Comparison of ENCODE assay signal across 21 mouse cellular contexts in the genomic region with DNA sequence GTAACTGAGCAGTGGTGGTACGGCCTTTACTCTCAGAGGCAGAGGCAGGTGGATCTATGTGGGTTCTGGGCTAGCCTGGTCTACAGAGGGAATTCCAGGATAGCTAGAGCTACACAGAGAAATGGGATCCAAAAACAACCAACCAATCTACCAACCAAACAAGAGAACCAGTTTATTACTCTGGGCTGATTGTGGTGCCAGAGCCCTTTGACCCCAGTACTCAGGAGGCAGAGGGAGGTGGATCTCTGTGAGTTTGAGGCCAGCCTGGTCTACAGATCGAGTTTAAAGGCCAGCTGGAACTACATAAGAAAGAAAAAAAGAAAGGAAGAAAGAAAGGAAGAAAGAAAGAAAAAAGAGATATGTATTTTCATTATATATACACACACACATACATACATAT. TPM values are rescaled to one million over a fixed set of nuclear protein-coding genes. Genes with fewer than 3 reads are reported as not detected.
"Had no signal": no experiment of that assay in that cellular context is flagged by ENCODE, and none has a peak within 500 bp of the region (broad histone marks: within the 10 kb centered on the region; RNA-seq: fewer than 3 reads in every experiment).

No protein-coding gene starts in this region.

- H3K27ac ChIP-seq: liver, embryonic 14.5 days; lung, embryonic 15.5 days; macrophage; midbrain, embryonic 13.5 days; midbrain, embryonic 15.5 days; neural tube, embryonic 12.5 days had no signal

- DNase-seq: lung, adult 2 months; lung, postnatal 14 days; lung, postnatal 36 days; right cerebral cortex, postnatal 14 days; spleen, adult 18-20 months; thymus, adult 2 months; thymus, postnatal 25 days had no signal

- H3K36me3 ChIP-seq: lung, embryonic 15.5 days; midbrain, embryonic 13.5 days; midbrain, embryonic 15.5 days; neural tube, embryonic 12.5 days had no signal

- H3K4me1 ChIP-seq: neural tube, embryonic 12.5 days had no signal

- H3K9me3 ChIP-seq: lung, embryonic 15.5 days; megakaryocyte, embryonic 14.5 days; midbrain, embryonic 13.5 days; midbrain, embryonic 15.5 days; neural tube, embryonic 12.5 days had no signal

- ATAC-seq: lung, postnatal 0 days; midbrain, embryonic 13.5 days; midbrain, embryonic 15.5 days had no signal

- H3K9ac ChIP-seq: liver, embryonic 14.5 days; lung, embryonic 15.5 days; midbrain, embryonic 13.5 days; midbrain, embryonic 15.5 days; neural tube, embryonic 12.5 days had no signal

- H3K4me2 ChIP-seq: midbrain, embryonic 11.5 days; midbrain, embryonic 13.5 days; midbrain, embryonic 15.5 days; neural tube, embryonic 12.5 days had no signal

- H3K4me3 ChIP-seq: megakaryocyte, embryonic 14.5 days; midbrain, embryonic 13.5 days; midbrain, embryonic 15.5 days; neural tube, embryonic 12.5 days had no signal

RNA-seq across cellular contexts. Expression of a gene that starts 1.4 kb away (rescaled TPM):
- total RNA-seq: megakaryocyte progenitor cell, adult 5-6 weeks; monocyte, adult 5-6 weeks had no signal
- polyA plus RNA-seq: macrophage; midbrain, embryonic 11.5 days; testis, adult 2 months had no signal

RNA-seq across cellular contexts. Expression of a gene that starts 24.4 kb away (rescaled TPM):
- total RNA-seq: megakaryocyte progenitor cell, adult 5-6 weeks; monocyte, adult 5-6 weeks; neutrophil, adult 5-6 weeks had no signal

RNA-seq across cellular contexts. Expression of a gene that starts 45.0 kb away (rescaled TPM):
- total RNA-seq: monocyte, adult 5-6 weeks had no signal

RNA-seq across cellular contexts. Expression of a gene that starts 56.6 kb away (rescaled TPM):
- total RNA-seq: megakaryocyte progenitor cell, adult 5-6 weeks; monocyte, adult 5-6 weeks had no signal
- polyA plus RNA-seq: liver, embryonic 14.5 days; lung, embryonic 15.5 days; macrophage; midbrain, embryonic 11.5 days; stomach, embryonic 14.5 days had no signal
